Mouse (Mus musculus) G1E-ER4 (cell line): ENCODE results near the gene Ckap2l. TPM values are rescaled to one million over a fixed set of nuclear protein-coding genes. Genes with fewer than 3 reads are reported as not detected.

Experiments used
- GATA1 ChIP-seq: IDR thresholded peaks from one replicate; pipeline ENCODE4 v1.8.0; 2012; ENCODE audit warnings: low read length, inconsistent platforms
- polyA plus RNA-seq: library from polyadenylated mRNA; stranded (reverse); fragments of >175 nt; gene quantifications from 2 replicates; pipeline ENCODE4 v1.2.3, GENCODE M21; 2012

Gene Ckap2l
- polyA plus RNA-seq, 1 experiment: 55.6 TPM

DNA sequence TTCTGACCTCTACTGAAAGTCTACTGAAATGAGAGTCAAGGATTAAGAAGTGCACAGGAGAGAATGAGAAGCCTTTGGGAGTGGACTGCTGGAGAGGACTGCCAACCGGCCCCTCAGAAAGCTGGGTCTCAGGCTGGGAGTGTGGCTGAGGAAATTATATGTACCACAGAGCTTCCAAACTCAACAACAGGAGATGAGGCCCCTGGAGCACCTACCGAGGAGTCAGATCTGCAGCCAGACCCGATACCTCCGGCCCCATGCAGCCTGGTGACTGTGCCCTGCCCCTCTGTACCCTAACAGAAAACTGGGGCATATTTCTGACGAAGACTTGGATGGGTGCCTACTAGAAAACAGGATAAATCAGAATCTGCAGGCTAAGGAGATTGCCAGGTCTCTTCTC, 23.2 kb downstream of the Ckap2l start:
- TF ChIP-seq GATA1: no peak

DNA sequence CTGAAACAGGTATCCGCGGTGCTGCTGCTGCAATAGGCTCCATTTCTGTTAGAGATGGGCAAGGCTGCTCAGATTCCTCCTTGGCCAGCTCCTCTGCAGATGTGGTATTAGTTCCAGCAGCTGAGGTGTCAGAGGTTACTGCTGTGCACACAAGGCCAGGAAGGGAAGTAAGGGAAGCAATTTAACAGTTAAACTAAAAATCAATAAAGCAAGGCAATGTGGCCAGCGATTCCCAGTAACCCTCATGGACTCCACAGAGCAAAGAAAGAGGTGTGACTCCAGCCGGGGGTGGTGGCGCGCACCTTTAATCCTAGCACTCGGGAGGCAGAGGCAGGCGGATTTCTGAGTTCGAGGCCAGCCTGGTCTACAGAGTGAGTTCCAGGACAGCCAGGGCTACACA, 26.4 kb downstream of the Ckap2l start:
- no peak for TF ChIP-seq GATA1

DNA sequence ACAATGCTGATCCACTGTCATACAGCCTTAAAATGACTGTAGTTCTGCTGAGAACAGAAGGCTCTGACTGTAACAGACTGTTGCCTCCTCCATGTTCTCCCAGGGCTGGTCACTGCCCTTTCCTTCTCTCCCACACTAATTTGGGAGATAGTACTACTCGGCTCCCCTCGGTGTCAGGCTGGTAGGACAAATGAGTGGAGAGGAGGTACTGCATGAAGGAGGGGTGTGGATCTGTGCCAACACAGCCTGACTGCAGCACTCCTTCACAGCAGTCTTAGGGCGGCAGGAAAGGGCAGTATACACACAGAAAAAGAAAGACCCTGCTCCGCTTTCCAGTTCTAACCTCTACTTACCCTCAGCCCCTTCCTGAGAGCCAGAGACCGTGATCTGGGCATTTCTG, 27.0 kb downstream of the Ckap2l start:
- TF ChIP-seq GATA1: no peak

DNA sequence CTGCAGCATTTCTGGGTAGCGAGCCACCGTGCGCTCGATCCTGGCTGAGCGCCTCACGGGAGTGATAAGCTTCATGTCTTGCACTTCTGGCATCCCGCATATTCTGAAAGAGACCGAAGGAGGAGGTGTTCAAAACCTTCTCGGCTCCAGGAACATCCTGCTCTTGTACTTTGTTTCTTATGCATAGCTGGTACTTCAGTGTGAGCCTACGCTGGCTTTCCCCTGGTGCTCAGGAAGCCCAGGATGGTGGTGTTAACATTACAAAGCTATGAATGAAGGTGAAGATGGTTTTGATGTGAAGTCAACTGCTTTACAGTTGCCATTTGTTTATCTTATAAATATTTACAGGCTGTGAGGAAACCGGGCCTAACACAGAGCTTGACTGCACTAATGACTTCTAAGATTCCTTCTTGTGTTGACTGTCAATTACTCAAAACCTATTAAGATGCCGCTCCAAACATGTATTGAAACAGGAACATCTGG, 27.8 kb downstream of the Ckap2l start:
- no peak for TF ChIP-seq GATA1

DNA sequence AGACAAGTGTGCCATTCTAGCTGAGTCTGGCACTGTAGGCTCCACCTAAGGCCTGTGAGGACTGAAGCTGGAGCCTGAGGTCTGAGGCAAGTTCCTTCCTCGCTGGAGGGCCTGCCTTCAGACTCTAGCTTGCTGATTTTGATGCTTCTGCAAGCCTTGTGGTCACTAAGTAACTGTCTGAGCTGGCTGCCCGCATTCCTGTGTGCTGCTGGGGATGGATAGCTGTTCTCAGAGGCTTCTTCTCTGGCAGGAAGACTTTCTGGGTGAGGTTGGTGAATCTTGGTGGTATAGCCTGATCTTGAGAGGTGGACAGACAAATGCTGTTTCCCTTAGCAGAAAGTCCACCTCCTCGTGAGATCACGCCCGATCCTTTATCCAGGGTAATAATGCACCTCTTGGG, 29.3 kb downstream of the Ckap2l start:
- TF ChIP-seq GATA1: no peak

DNA sequence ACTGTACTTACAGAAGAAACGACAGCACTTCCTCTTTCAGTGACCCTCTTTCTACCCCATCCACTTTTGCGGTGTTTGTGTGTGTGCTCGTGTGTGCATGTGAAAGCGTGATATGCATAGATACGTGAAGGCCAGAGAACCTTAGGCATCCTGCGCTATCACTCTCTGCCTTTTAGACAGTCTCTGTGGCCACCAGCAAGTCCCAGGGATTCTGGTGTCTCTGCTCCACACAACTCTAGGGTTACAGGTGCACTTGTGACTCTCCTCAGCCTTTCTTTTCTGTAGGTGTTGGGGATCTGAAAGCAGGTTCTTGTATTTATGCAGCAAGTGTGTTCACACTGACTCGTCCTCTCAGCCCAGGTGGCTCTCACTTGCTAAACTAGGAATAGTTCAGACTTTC, 31.7 kb downstream of the Ckap2l start:
- no peak for TF ChIP-seq GATA1

DNA sequence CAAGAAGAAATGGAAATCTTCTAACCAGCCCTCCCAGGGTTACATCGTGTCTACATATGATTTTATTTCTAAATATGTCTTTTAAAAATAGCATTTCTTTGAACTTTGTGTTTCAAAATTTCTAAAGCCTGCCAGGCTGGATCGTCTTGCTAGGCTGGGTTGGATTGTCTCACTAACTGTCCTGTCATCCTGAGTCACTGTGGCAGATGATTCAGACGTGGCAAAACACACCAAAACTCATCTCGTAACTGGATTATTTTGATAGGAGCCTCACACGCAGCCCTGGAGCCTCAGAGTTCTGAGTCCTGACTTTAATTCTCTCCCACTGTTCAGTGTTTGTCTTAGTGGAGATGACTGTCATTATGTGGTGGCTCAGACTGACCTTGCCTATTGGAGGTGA, 33.9 kb downstream of the Ckap2l start:
- no peak for TF ChIP-seq GATA1

DNA sequence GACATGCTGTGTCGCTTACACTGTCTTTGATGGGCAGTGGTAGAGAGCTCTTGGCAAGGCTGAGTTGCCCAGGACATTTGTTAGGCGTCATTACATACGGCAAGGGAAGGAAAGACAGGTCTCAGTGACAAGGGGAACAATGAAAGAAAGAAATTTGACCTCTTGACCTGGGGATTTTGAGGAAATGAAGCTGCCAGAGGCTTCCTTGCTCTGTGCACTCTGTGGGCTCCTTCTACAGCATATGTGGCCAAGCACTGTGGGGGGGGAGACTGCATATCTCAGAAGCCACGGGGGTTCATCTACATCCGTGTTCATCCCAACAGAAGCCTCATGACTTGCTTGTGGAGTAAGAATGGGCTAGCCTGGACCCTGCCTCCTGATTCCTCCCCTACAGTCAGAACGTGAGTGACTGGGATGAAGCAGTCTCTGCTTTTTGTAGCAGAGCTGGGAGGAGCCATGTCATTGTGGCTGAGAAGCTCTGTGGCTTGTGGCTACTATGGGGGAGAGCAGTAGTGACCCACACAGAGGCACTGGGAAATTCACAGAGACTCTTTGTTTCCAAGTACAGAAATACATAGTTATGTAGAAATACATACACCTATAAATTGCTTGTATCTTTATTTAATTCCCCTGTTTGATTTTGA, 35.7 kb downstream of the Ckap2l start:
- no peak for TF ChIP-seq GATA1

DNA sequence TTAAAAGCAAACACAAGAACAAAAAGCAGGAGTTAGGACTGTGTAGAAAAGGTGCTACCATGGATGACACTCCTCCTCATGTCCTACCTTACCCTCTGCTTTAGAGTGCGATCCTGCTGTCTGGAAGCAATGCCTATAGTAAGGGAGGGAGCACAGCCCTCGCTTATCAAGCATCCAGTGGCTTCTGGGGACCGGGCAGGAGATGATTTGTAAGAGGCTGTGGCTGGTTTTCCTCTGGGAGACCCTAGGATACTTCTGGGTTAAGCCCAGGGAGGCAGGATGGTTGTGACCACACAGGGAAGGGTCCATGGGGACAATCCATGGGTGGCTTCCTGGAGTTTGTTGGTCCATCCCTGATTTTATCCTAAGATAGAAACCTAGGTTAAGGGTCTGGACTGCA, 36.4 kb downstream of the Ckap2l start:
- TF ChIP-seq GATA1: no peak

DNA sequence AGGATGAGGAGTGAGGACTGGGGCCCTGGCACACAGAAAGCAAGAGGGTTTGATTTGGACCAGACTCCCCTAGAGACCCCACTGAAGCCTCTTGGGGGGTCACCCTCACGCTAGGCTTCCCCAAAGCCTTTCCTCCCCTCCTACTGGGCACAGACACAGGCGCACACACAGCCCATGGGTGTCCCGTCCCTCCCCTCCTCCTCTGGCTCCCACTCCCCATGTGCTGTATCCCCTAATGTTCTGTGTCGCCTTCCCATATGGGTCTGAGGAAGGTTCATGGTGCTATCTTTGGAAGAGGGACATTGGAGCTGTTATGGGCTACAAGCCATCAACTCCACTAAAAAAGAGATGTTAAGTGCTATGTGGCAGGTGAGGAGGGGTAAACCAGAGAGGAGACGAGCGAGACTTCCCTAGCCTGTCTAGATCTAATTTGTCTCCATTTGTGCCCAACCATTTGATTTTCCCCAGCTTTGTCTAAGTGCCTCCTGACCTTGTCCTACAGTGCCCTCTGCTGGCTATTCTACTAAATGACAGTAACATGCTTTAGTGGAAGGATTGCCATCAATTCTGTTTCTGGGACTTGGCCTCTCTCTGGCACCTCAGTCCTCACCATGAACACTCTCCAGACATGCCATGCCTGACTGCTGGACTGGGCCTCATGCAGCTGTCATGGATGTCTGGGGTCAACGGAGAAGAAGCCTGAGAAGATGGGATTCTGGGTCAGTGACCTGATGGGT, 38.4 kb downstream of the Ckap2l start:
- no peak for TF ChIP-seq GATA1

DNA sequence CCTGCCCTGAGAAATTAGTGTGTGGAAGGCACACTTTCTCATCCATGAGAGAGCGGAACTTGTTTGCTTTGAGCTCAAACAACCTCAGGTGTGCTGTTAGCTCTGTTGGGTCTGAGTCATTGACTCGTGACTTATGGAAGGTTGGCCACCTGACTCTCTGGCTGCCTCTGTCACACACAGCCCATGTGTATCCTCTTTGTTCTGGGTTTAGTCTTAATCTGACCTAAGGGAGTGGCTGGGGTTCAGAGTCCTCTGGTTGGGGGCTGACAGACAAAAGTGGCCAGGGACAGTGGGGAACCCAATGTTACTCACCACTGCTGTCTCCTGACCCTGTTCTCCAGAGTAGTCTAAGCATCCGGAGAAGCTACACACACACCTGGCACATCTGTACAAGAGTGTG, 39.0 kb downstream of the Ckap2l start:
- TF ChIP-seq GATA1: no peak

DNA sequence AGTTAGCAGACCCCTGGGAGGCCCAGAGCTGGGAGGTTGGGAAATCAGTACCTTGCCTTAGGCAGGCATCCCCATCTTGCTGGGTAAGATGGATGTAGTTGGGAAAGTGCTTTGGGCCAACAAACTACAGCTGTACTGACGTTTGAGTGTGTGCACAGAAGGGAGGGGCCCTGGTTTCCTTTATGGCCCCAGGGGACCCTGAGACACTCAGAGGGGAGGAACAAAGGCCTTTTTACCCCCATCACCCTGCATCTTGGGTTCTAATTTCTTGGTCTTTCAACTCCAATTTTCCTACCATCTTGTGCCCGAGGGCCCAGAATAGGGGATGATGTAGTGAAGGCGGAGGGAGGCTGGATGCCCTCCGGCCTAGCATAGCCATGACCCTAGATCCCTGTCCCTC, 41.0 kb downstream of the Ckap2l start:
- TF ChIP-seq GATA1: no peak

DNA sequence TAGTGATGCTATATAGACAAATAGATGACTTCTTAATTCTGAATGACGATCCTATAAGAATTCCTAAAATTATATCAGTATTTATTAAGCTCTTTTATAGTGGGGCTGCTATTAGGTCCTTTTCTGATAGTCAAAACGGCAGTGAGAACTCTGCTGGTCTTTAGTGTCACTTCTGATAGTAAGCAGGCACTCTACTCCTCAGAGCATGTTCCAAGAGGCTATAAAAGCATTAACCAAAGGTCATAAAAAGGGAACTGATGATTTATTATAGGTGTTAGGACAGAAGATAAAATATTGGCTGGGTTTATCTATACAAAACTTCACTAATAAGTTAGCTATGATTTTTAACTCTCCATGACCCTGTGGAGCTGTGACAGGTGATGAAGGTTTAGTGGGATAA, 42.9 kb downstream of the Ckap2l start:
- no peak for TF ChIP-seq GATA1

DNA sequence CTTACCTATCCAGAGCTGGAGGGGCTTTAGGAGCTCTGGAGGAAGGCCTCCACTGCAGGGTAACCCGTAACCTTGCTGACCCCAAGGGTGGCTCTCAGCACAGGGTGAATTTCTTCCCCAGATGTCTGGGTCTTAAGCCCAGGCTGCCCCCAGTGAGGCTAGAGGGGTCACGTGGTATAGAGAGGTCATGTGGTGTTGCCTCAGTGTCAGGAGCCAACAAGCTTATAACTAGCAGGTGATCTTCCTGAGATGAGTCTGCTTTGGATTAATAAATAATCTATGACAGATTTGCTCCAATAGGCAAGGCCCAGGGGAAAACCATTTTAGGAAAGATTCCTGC, 43.4 kb downstream of the Ckap2l start:
- no peak for TF ChIP-seq GATA1

DNA sequence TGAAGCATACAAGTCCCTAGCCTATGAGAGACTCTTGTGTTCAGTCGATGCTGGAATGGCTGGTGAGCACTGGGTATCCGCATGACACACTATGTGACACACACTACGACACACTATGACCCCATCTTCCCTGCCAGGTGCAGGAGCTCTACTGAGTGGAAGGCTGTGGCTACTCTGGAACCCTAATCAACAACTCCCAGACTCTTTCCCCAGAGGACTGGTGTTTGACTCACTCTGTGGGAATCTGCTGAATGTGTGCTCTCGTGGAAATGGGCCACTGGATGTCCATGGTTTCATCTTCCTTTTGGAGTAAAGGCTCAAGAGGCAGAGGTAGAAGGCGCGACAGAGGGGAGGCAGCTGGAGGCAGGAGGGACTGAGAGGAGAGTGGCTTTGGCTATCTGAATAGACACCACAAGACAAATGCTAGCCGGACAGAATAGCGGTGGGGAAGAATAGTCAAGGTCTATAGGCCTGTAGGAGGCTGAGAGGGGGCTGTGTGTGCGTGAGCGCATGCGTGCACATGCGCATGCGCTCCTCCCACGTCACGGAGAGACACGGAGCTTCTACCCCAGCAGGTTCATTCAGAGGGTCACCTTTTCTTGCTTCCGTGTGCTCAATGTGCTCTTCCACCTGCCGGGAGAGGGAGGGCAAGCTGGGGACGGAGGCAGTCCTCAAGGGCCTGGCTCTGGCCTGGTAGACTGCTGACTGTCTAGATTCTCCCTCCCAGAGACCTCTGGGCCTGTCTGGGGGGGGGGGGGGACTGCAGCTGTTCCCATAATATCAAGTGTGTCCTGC, 44.0 kb downstream of the Ckap2l start:
- TF ChIP-seq GATA1: no peak

DNA sequence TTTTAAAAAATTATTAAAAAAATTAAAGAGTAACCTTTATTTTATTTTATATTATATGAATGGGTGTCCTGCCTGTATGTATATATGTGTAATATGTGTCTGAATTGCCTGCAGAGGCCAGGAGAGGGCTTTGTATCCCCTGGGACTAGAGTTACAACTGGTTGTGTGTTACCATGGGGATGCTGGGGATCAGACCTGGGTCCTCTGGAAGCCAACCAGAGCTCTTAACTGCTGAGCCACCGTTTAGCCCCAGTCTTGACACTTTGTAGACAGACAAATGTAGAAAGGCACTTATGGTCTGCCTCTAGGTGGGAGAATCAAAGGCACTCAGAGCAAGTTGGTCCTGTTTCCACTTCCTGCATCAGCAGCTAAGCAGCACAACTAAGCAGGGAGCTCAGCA, 47.7 kb downstream of the Ckap2l start:
- no peak for TF ChIP-seq GATA1
